25 mouse cellular contexts compared by ENCODE assay signal in the genomic region with DNA sequence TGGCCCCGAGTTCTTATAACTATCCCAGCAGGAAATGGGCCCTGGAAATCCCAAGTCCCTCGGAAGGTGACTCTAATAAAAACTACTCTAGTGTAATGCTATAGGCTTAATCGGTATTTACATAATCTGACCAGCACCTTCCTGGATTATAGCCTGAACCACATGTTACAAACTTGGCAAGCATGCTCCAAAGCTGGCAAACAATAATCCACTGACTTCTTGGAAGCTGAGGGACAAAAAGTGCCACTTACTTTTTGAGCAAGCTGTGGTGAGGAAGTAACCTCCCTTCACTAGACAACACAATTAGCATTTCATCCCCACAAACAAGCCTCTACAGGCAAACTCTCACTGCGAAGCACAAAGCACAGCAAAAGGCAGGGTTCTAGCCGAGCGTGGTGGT. TPM values are rescaled to one million over a fixed set of nuclear protein-coding genes. Genes with fewer than 3 reads are reported as not detected.
A peak's percentile ranks its signal among the peaks of the same experiment; 100 is the strongest.
DNase-seq lines count a peak whose midpoint lies in the region; ATAC-seq and TF ChIP-seq lines count a peak whose summit lies in the region.
"Had no signal": no experiment of that assay in that cellular context is flagged by ENCODE, and none has a peak within 500 bp of the region (broad histone marks: within the 10 kb centered on the region; RNA-seq: fewer than 3 reads in every experiment).

No protein-coding gene starts in this region.

- no peak overlapping the region for H3K4me2 ChIP-seq in kidney, embryonic 14.5 days (replicated peaks; ENCODE audit: low read depth, low read length)
- no peak overlapping the region for H3K4me2 ChIP-seq in neural tube, embryonic 15.5 days
- H3K4me2 ChIP-seq: hindbrain, embryonic 12.5 days had no signal

- TF ChIP-seq CTCF in gastrocnemius, adult 2 months (IDR thresholded peaks at IDR 0.05), result no peak
- TF ChIP-seq CTCF in small intestine, adult 2 months (IDR thresholded peaks at IDR 0.05; ENCODE audit: extremely low read depth, insufficient read length, insufficient replicate concordance, low read depth, low read length), result no peak

- 72% methylated on average over 6 of the region's 6 CpGs for whole genome bisulfite sequencing in kidney, embryonic 14.5 days
- WGBS in neural tube, embryonic 15.5 days, result 63% methylated on average over 6 of the region's 6 CpGs
- WGBS in small intestine, adult 2 months, result 26% methylated on average over 6 of the region's 6 CpGs

- no peaks in the 10 kb centered on the region for H3K9me3 ChIP-seq in kidney, embryonic 14.5 days (ENCODE audit: control insufficient read depth, low read length)
- H3K9me3 ChIP-seq in neural tube, embryonic 15.5 days (replicated peaks), result no peaks in the 10 kb centered on the region
- H3K9me3 ChIP-seq: embryonic facial prominence, embryonic 10.5 days; heart, embryonic 13.5 days; hindbrain, embryonic 12.5 days; midbrain, embryonic 15.5 days had no signal

- no peak for DNase-seq in gastrocnemius, adult 2 months
- no peak for DNase-seq in gastrocnemius, postnatal 36 days
- DNase-seq in kidney, adult 8-10 months, result peak; percentile 57
- DNase-seq in neural tube, embryonic 10.5 days (ENCODE audit: extremely low spot score, low spot score), result no peak
- DNase-seq: cerebellum, adult 11-12 months; cerebellum, postnatal 10 days; gastrocnemius, postnatal 14 days; heart, postnatal 14 days; liver; liver, postnatal 0 days; retina, postnatal 1 day; right cerebral cortex, postnatal 25 days; thymus, adult 2 months; thymus, postnatal 4 days had no signal

- H3K4me3 ChIP-seq in gastrocnemius, adult 2 months, result no peak overlapping the region
- H3K4me3 ChIP-seq in kidney, embryonic 14.5 days (ENCODE audit: low read length), result no peak overlapping the region
- H3K4me3 ChIP-seq in neural tube, embryonic 15.5 days (replicated peaks), result no peak overlapping the region
- H3K4me3 ChIP-seq in small intestine, adult 2 months (ENCODE audit: low read depth, low read length), result no peak overlapping the region
- H3K4me3 ChIP-seq: embryonic facial prominence, embryonic 10.5 days; heart, embryonic 13.5 days; hindbrain, embryonic 12.5 days; left cerebral cortex, adult 2 months; midbrain, embryonic 15.5 days had no signal

- H3K27me3 ChIP-seq in kidney, embryonic 14.5 days (ENCODE audit: control insufficient read depth, insufficient read depth, low read length), result no peaks in the 10 kb centered on the region
- H3K27me3 ChIP-seq in neural tube, embryonic 15.5 days (replicated peaks), result no peaks in the 10 kb centered on the region
- H3K27me3 ChIP-seq in small intestine, adult 2 months (ENCODE audit: control insufficient read depth, insufficient read depth, low read length), result no peaks in the 10 kb centered on the region
- H3K27me3 ChIP-seq: heart, embryonic 13.5 days; hindbrain, embryonic 12.5 days; midbrain, embryonic 15.5 days had no signal

- H3K4me1 ChIP-seq in kidney, embryonic 14.5 days (ENCODE audit: control insufficient read depth, insufficient read depth, low read length), result peaks cover 26% of the 10 kb centered on the region
- H3K4me1 ChIP-seq in neural tube, embryonic 15.5 days, result peaks cover 45% of the 10 kb centered on the region
- peaks cover 43% of the 10 kb centered on the region; the same call in 1 of the 2 replicates for H3K4me1 ChIP-seq in small intestine, adult 2 months (ENCODE audit: control insufficient read depth, insufficient read depth, insufficient read length, low read length)

- intact Hi-C loops in gastrocnemius, adult 2 months (cut with DNase I), result no loop called here
- intact Hi-C loops in gastrocnemius, postnatal 36 days (cut with DNase I), result no loop called here

- H3K9ac ChIP-seq in kidney, embryonic 14.5 days (ENCODE audit: low read depth, low read length), result no peak overlapping the region
- no peak overlapping the region for H3K9ac ChIP-seq in neural tube, embryonic 15.5 days (replicated peaks)
- H3K9ac ChIP-seq: heart, embryonic 13.5 days; hindbrain, embryonic 12.5 days; liver, postnatal 0 days; midbrain, embryonic 15.5 days had no signal

- H3K36me3 ChIP-seq in kidney, embryonic 14.5 days (ENCODE audit: control insufficient read depth, insufficient read depth, low read length), result no peaks in the 10 kb centered on the region
- no peaks in the 10 kb centered on the region for H3K36me3 ChIP-seq in neural tube, embryonic 15.5 days
- no peaks in the 10 kb centered on the region for H3K36me3 ChIP-seq in small intestine, adult 2 months (ENCODE audit: control insufficient read depth, insufficient read depth, low read length)
- H3K36me3 ChIP-seq: embryonic facial prominence, embryonic 10.5 days; heart, embryonic 13.5 days; hindbrain, embryonic 12.5 days; midbrain, embryonic 15.5 days had no signal

- H3K27ac ChIP-seq in gastrocnemius, adult 2 months, result peak overlapping the region; percentile 58
- no peak overlapping the region for H3K27ac ChIP-seq in kidney, embryonic 14.5 days (ENCODE audit: low read depth, low read length)
- 0 out of 2 replicates have a peak overlapping the region, but pooled peaks have one; percentile 28 for H3K27ac ChIP-seq in neural tube, embryonic 15.5 days (replicated peaks)
- H3K27ac ChIP-seq in small intestine, adult 2 months (ENCODE audit: insufficient read depth, low read depth, low read length), result peak overlapping the region; percentile 61
- H3K27ac ChIP-seq: embryonic facial prominence, embryonic 10.5 days; heart, embryonic 13.5 days; hindbrain, embryonic 12.5 days; left cerebral cortex, adult 2 months; macrophage; midbrain, embryonic 15.5 days had no signal

- TF ChIP-seq POLR2A in small intestine, adult 2 months (IDR thresholded peaks at IDR 0.05; ENCODE audit: low read depth, low read length), result no peak

- ATAC-seq in kidney, embryonic 14.5 days (ENCODE audit: low FRiP score, low TSS enrichment), result no peak
- ATAC-seq in neural tube, embryonic 15.5 days (ENCODE audit: low FRiP score), result no peak
- no peak for ATAC-seq in monocyte, adult 5-6 weeks (replicated peaks; ENCODE audit: insufficient number of reproducible peaks, low FRiP score, low TSS enrichment, poor library complexity, severe bottlenecking)
- ATAC-seq: liver, postnatal 0 days; lung, postnatal 0 days had no signal

RNA-seq across cellular contexts. Expression of gene Lrig1, which starts 30.6 kb away (rescaled TPM):
- 10 to 100 TPM; 38.9 to 57.9 TPM for total RNA-seq in gastrocnemius, adult 2 months (2021)
- 10 to 100 TPM; 49.2 to 51.2 TPM for total RNA-seq in gastrocnemius, postnatal 36 days (2021)
- 10.4 and 11.0 TPM in 2 replicates for polyA plus RNA-seq in kidney, embryonic 14.5 days (2014; fragmentation: Nextera tagmentation; extraction: Ambion mirVana)
- 14.5 and 15.0 TPM in 2 replicates for polyA plus RNA-seq in neural tube, embryonic 15.5 days (2015; fragmentation: Nextera tagmentation; extraction: Ambion mirVana)
- 20.5 and 29.8 TPM in 2 replicates for polyA plus RNA-seq in small intestine, adult 2 months (2012; rRNA removed)
- total RNA-seq in monocyte, adult 5-6 weeks (2017), result 1.5 to 4.0 TPM (median 2.8 TPM) in 3 replicates

Comparison
In these comparisons a context has a peak if more than half of its experiments do, and no peak if none do; other contexts are left out.
1. DNase-seq: peak in kidney, adult 8-10 months (2 of 2); none in gastrocnemius, adult 2 months (single experiment), gastrocnemius, postnatal 36 days (0 of 2) and neural tube, embryonic 10.5 days (single experiment).